Mouse (Mus musculus) stomach, postnatal 0 days (tissue): ENCODE results near the gene Rtn4rl2.

Experiments used
- CTCF ChIP-seq: IDR thresholded peaks from 2 replicates; pipeline ENCODE4 v1.5.1; 2016; ENCODE audit warnings: antibody characterized with exemption, low read depth, mild to moderate bottlenecking, moderate library complexity
- EP300 ChIP-seq: optimal IDR thresholded peaks from 2 replicates; pipeline ENCODE3; 2016; ENCODE audit warnings: antibody characterized with exemption

DNA sequence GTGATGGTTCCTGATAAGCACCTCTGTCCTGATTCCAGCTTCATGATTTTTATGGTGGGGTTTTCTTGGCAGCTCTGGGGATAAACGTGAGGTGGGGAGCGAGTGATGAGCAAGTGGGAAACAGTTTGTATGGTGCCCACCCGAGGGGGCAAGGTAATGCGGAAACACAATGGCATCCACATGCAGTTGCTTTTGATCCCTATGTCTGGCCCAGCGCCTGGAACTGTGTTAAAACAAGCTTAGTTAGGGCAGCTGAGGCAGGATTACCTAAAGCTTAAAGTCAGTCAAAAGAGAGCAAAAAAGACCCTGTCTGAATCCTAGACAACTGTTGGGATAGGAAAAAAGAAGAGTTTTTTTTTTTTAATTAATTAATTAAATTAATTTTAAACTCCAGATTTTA is 48.6 kb upstream of the Rtn4rl2 start:
- TF ChIP-seq CTCF (no peak), EP300 (no peak)
